Mouse (Mus musculus) macrophage (primary cell): Measurements from ENCODE around the gene 1700014D04Rik. TPM values are rescaled to one million over a fixed set of nuclear protein-coding genes. Genes with fewer than 3 reads are reported as not detected.
"Not testable (repeated sequence)": the region's sequence is repeated elsewhere in the genome, so short reads cannot be mapped to it uniquely, and the experiment has no call there.

Experiments
- H3K27ac ChIP-seq: fragments of 350-480 bp; formaldehyde crosslinking; 2 replicates; pipeline ENCODE4 v1.9.0; 2021
- H3K36me3 ChIP-seq: fragments of 350-480 bp; formaldehyde crosslinking; 2 replicates; pipeline ENCODE4 v1.9.0; 2021; ENCODE audit errors: inconsistent target
- H3K4me3 ChIP-seq: fragments of 350-480 bp; formaldehyde crosslinking; 2 replicates; pipeline ENCODE4 v1.9.0; 2021; ENCODE audit errors: inconsistent target
- H3K79me2 ChIP-seq: fragments of 350-480 bp; formaldehyde crosslinking; 2 replicates; pipeline ENCODE4 v1.9.0; 2021; ENCODE audit errors: inconsistent target
- WGBS: methylation state at CpG from one replicate; pipeline ENCODE4 v1.1.7; 2026; ENCODE audit warnings: inconsistent platforms; ENCODE audit not compliant: missing documents; 5-methylcytosine and 5-hydroxymethylcytosine counted together
- polyA plus RNA-seq: library from polyadenylated mRNA; stranded (reverse); fragments of 250-400 nt; gene quantifications from 3 replicates; pipeline ENCODE4 v1.2.4, GENCODE M21; 2018; ENCODE audit warnings: inconsistent platforms

1700014D04Rik gene
- polyA plus RNA-seq, 1 experiment from 2014 or later, result not detected

- no peak overlapping the region for H3K27ac ChIP-seq
- H3K36me3 ChIP-seq, result no peaks in the 10 kb centered on the region
- no peak overlapping the region for H3K4me3 ChIP-seq
- no peaks in the 10 kb centered on the region for H3K79me2 ChIP-seq
- WGBS, result 78% methylated on average over 1 of the region's 1 CpGs
Observed at GRCm38 (mm10) chr13:59719475-59719874, 27.1 kb downstream of the 1700014D04Rik start.

- not testable (repeated sequence) for H3K4me3 ChIP-seq, H3K79me2 ChIP-seq, H3K27ac ChIP-seq, H3K36me3 ChIP-seq
- WGBS, result 16% methylated on average over 6 of the region's 6 CpGs
Observed at GRCm38 (mm10) chr13:59718857-59719440, 27.6 kb downstream of the 1700014D04Rik start.

- Histone ChIP-seq H3K27ac (no peak overlapping the region), H3K36me3 (no peaks in the 10 kb centered on the region), H3K79me2 (no peaks in the 10 kb centered on the region), H3K4me3 (no peak overlapping the region)
- 63% methylated on average over 3 of the region's 3 CpGs for WGBS
Observed at GRCm38 (mm10) chr13:59713710-59714109, 32.8 kb downstream of the 1700014D04Rik start.

DNA sequence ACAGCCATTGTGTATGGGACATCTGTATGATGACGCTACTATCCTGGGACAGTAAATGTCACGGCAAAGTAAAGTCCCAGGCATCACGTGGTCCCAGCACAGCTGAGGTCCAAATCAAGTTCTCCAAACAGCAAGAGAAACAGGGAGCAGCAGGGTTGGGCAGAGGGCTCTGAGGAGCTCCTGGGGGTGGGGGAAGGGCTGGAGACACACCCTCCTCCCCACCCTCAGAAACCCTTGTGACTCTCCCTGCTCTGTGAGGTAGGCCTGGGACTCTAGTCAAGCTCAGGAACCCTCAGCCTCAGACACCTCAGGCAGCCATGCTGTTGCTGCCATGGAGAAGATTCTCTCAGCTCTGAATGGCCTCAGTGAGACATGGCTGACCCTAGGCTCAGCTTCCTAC is 34.6 kb downstream of the 1700014D04Rik start, which contains the start of gene Spata31d1b:
Gene Spata31d1b, plus strand, starts transcription at position 301 of the 400 bp plus-strand sequence.
- 77% methylated on average over 3 of the region's 3 CpGs for WGBS
- H3K36me3 ChIP-seq, H3K27ac ChIP-seq, H3K79me2 ChIP-seq, H3K4me3 ChIP-seq: not testable (repeated sequence)

DNA sequence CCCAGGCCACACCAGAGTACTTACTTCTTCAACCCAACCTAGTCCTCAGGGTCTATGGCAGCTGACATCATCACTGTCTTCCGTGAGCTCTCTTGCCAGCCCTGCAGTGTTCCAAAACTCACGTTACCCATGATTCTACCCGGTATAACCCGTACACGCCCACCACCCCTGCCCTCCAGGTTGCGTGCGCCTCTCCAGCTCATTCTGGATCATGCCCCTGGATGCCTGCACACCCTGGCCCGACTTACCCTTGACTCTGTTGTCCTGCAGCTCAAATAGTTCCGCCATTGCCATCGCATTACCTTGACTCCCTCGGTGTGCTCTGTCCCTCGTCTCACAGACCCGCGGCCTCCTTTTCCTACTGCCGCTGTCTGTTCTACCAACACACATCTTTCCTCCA is 36.3 kb downstream of the 1700014D04Rik start, which contains the start of gene Spata31d1a:
Gene Spata31d1a, minus strand, starts transcription at position 101 of the 400 bp plus-strand sequence.
- 93% methylated on average over 14 of the region's 15 CpGs for WGBS
- Histone ChIP-seq H3K27ac (no peak within 1 kb of the TSS), H3K4me3 (no peak within 1 kb of the TSS), H3K36me3 (no peaks in the 10 kb centered on the region), H3K79me2 (no peaks in the 10 kb centered on the region)

- Histone ChIP-seq H3K79me2 (no peaks in the 10 kb centered on the region), H3K27ac (no peak overlapping the region), H3K4me3 (no peak overlapping the region), H3K36me3 (no peaks in the 10 kb centered on the region)
- 12% methylated on average over 12 of the region's 12 CpGs for WGBS
Observed at GRCm38 (mm10) chr13:59704562-59704961, 42.0 kb downstream of the 1700014D04Rik start.

DNA sequence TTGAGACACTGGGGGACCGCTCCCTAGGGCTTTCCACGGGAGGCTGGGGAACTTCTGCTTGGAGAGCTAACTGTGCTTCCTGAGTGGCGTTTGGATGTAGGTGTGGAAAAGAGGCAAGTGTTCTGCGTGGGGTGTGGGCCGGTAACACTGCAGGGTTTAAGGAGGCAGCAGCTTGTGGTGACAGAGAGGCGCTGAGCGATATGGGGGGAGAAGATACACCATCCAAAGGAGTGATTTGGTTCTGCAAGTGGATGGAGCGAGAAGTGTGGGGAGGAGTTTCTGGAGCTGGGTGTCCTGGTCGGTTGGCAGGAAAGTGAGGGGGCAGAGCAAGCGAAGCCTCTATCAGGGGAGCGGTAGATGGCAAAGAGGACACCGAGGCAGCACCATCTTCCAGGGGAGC is 43.0 kb downstream of the 1700014D04Rik start:
- WGBS, result 84% methylated on average over 12 of the region's 12 CpGs
- no peak overlapping the region for H3K4me3 ChIP-seq
- H3K79me2 ChIP-seq, result no peaks in the 10 kb centered on the region
- H3K27ac ChIP-seq, result no peak overlapping the region
- H3K36me3 ChIP-seq, result no peaks in the 10 kb centered on the region

DNA sequence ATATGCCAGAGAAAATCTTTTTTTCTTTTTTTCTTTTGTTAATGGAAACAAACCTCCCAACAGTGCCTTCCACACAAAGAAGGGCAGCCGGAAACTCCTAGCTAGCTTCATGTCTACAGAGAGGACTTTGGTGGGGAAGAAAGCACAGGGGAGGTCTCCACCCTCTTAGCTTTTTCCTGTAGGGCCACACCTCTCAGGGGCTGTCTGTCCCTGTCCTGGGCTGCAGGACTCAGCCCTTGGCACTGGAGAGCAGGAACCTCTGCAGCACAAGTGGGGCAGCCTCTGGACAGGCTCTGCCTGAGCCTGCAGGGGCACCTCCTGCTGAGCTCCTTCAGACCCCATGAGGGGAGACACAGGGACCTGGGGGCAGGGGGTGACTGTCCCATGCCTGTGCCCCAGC is 46.4 kb downstream of the 1700014D04Rik start:
- 70% methylated on average over 1 of the region's 1 CpGs for WGBS
- H3K27ac ChIP-seq, H3K79me2 ChIP-seq, H3K4me3 ChIP-seq, H3K36me3 ChIP-seq: not testable (repeated sequence)

DNA sequence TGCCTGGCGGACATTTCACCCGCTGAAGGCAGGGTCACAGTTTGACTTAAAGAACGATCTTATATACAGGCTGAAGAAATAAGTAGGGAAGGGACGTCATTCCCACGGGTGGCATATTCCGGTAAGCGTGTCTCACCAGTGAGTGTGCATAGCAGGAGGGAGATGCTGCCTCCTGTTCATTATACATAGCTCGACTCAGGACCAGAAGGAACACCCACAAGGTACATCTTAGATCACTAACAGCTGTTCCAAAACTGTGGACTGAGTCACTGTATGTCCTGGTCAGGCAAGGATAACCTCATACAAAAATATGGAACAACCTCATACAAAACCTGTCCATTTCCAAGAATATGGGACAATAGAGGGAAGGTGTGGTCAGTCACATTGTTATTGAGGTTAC is 47.4 kb downstream of the 1700014D04Rik start:
- H3K36me3 ChIP-seq, result no peaks in the 10 kb centered on the region
- no peaks in the 10 kb centered on the region for H3K79me2 ChIP-seq
- H3K4me3 ChIP-seq, result no peak overlapping the region
- 97% methylated on average over 8 of the region's 8 CpGs for WGBS
- H3K27ac ChIP-seq, result no peak overlapping the region

DNA sequence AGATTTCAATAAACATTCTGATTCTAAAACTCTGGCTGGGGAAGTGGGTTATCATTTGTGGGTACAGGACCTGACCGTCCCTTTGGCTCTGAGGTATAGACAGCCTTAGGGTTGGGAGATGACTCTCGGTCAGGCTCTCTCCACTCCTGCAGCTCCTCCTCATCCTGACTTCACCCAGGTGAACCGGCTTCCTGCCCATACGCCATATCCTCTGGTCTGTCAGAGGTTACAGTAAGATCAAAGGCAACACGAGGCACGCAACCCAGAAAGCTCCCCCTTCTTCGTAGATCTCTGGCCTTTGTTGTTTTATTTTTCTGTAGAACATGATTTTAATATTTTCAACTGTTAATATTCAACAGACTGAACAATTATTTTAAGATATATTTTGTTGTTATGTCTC is 50.8 kb downstream of the 1700014D04Rik start:
- Histone ChIP-seq H3K36me3 (no peaks in the 10 kb centered on the region), H3K4me3 (no peak overlapping the region), H3K27ac (no peak overlapping the region), H3K79me2 (no peaks in the 10 kb centered on the region)
- 94% methylated on average over 7 of the region's 7 CpGs for WGBS

- no peaks in the 10 kb centered on the region for H3K79me2 ChIP-seq
- no peak within 1 kb of the TSS for H3K4me3 ChIP-seq
- no peak within 1 kb of the TSS for H3K27ac ChIP-seq
- H3K36me3 ChIP-seq, result no peaks in the 10 kb centered on the region
- 97% methylated on average over 3 of the region's 3 CpGs for WGBS
Observed at GRCm38 (mm10) chr13:59694008-59694407, 52.5 kb downstream of the 1700014D04Rik start, which contains the start of gene 4921517D22Rik. TSS of gene 4921517D22Rik (minus strand) at chr13:59694108.

- 90% methylated on average over 10 of the region's 10 CpGs for WGBS
Observed at GRCm38 (mm10) chr13:59691478-59691877, 55.1 kb downstream of the 1700014D04Rik start.

More at GRCm38 (mm10) chr13:59691478-59691877, 55.1 kb downstream of the 1700014D04Rik start:
- no peak overlapping the region for H3K4me3 ChIP-seq
- no peaks in the 10 kb centered on the region for H3K36me3 ChIP-seq
- no peak overlapping the region for H3K27ac ChIP-seq
- no peaks in the 10 kb centered on the region for H3K79me2 ChIP-seq

Other genes with a start within 250 kb of the 1700014D04Rik start
- gene Agtpbp1, start 161.5 kb downstream of the 1700014D04Rik start, polyA plus RNA-seq, result 12.0 to 24.6 TPM (median 20.9 TPM) in 3 replicates
- gene Naa35, start 161.5 kb downstream of the 1700014D04Rik start, polyA plus RNA-seq, result 16.4 to 23.6 TPM (median 20.1 TPM) in 3 replicates
- 2.6 to 4.7 TPM (median 3.3 TPM) in 3 replicates for gene Golm1, start 70.9 kb downstream of the 1700014D04Rik start, polyA plus RNA-seq
- not detected in 3 replicates for gene 4921517D22Rik, start 52.6 kb downstream of the 1700014D04Rik start, polyA plus RNA-seq
- not detected in 3 replicates for gene Spata31d1a, start 36.4 kb downstream of the 1700014D04Rik start, polyA plus RNA-seq
- not detected in 3 replicates for gene Spata31d1b, start 34.5 kb downstream of the 1700014D04Rik start, polyA plus RNA-seq
- gene Spata31d1d, start 15.0 kb downstream of the 1700014D04Rik start, polyA plus RNA-seq, result not detected in 3 replicates
- 41.7 to 54.6 TPM (median 44.4 TPM) in 3 replicates for gene Isca1, start 23.1 kb upstream of the 1700014D04Rik start, polyA plus RNA-seq
- gene Gm49354, start 35.5 kb upstream of the 1700014D04Rik start, polyA plus RNA-seq, result not detected in 3 replicates
- gene Tut7, start 76.4 kb upstream of the 1700014D04Rik start, polyA plus RNA-seq, result 81.0 to 150 TPM (median 103 TPM) in 3 replicates